Mouse (Mus musculus) A20 (cell line): ENCODE measurements at regions not wholly inside any gene's neighbourhood (a gene's known extent, or its start where the extent isn't known, plus 50 kb on each side); places are given as distances from the start of the nearest gene placed in this dataset.

Experiments
- DNase-seq: peaks from one replicate; pipeline ENCODE4 v3.0.0-alpha.2; 2011; ENCODE audit warnings: low read depth, low spot score

DNA sequence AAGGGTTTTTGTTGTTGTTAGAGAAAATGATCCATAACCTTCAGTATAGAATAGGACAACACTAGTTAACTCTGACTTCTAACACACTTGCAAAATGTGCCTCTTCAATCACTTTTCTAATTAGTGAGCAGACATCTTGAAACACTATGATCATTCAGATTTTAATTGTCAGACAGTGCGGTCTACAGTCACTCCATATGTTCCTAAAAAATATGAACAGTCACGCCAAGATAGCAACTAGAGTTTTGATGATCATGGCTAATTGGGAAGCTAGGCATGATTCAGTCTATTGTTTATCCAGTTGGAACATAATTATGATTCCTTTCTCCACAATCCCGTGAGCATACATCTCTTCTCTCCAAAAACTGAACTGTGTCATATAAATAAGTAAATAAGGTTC is 372.1 kb downstream of the Fam198b start:
- no peak for DNase-seq

DNA sequence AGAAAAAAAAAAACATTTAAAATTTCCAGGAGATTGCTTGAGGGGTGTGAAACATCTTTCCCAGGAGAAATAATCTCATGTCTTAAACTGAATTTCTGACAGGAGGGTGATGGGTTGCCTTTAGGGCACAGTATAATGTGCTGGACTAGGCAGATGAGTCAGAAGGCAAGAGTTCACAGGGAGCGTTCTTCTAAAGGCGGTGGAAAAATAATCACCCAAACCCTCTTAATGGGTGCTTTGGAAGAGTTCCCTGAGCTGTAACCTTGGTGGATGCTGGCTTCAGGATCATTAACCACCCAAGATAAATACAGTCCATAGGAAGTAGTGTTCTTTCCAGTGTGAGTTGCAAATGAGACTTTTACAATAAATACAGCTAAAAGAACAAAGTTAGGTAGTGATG is 378.8 kb downstream of the Fam198b start:
- DNase-seq: no peak

DNA sequence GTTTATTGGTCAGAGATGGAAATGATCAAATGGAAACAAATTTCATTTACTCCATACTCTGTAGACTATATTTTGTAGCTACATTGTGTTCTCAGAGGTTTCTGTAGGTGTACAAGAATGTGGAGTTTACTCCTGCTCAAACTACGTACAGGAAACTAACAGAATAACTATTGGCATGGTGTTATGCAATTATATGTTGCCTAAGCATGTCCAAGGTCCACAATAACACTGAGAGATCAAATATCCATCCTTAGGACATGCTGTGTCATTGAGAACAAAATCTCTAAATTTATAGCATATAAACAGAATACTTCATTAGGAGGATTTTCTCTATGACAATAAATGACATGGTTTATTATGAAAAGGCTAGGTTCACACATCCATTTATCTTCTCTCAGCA is 400.3 kb downstream of the Fam198b start:
- DNase-seq: no peak

DNA sequence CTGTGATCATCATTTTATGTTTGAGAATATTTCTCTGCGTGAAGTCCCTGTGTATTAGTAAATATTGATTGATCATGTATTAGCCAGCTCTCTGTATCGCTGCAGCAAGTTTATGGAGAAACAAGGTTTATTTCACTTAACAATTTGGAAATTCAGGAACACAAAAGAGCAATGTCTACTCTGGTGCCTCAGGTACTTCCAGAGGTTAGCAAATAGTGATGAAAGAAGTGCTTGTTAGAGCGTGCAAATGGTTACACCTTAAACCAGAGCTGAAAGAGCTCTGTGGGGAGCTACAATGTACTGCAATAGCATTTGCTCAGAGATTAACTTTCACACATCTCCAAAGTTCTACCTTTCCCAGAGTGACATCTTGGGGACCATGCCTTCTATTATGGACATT is 400.9 kb downstream of the Fam198b start:
- DNase-seq: no peak

DNA sequence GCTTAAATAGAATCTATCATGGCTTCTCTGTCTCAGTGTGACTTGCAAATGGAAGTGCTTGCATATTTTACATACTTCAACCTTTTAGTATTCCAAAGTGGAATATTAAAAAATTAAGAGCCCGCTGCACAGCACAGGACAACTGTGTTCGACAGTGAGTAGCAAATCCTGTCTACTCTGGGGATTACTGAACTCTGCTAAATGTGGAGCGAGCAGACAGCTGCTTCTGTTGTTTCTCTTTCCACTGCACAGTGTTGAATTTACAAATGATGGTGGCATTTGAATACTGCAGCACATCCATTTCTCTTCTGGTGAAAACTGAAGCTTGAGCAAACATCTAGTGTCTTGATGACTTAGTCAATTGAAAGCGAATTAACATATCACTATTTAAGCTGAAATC is 409.2 kb downstream of the Fam198b start:
- DNase-seq: no peak

DNA sequence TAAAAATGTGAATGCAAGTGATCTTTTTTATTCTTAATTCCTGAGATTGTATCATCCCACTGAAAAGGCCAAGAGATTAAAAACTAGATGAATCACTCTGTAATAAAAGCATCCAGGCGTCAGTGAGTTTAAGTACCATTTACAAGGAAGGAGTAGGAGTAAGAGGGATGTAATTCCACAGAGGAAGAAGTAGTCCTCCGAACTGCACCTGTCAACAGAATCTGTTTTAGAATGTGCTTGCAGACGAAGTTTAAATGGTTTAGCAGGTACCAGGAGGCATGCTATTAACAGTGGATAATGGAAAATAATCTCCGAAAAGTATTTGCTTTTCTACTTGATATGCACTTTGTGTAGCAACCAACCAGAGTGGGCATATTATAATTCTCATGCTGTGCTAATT is 423.3 kb downstream of the Fam198b start:
- no peak for DNase-seq

DNA sequence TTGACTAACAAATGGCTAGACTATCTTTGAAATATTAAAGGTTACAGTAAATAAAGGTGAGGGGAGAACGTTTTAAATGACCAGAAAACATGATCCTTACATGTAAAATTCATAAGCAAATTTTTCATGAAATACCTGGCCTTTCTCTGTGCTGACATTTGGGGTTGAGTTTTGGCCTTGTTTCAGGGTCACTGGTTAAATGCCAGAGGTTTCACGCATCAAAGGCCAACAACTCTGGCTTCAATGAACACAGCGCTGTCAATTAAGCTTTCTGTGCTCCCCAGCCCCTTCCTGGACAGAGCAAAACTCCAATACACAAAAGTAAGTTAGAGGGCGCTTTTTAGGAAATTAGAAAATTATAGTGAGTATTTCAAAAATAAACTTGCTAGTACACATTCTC is 425.6 kb downstream of the Fam198b start:
- DNase-seq: no peak

DNA sequence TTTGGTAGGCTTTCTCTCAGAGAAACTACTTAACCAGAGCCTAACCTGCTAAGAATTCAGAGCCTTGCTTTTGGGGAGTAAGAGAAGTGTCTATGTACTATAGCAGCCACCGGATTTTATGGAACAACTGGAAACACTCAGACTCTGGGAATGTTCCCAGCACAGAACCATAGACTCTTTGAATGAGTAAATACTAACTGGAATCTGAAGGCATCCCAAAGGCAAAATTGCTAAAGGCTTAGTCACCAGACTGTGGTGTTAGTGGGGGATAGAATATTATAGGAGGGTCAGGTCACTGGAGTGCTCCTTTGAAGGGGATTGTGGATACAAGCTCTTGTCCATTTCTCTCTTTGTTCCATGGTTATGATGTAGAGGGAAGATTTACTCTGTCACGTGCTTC is 427.4 kb downstream of the Fam198b start:
- no peak for DNase-seq

DNA sequence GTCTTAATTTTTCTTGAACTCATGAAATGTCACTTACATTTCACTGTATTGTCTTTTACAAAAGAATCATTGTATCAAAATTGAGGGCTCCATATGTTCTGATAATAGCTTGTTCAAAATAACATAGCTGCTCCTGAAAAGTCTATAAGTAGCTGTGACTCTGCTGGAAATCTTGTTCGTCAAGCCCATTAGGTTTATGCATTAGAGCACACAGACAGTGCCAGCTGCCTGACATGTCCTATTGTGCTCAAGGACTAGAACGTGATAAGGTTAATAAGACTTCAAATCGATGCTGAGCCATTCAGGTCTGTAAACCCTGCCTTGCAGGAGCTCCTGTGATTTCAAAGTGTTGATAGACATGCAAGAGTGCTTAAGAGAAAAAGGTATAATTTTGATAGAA is 438.0 kb downstream of the Fam198b start:
- DNase-seq: no peak

DNA sequence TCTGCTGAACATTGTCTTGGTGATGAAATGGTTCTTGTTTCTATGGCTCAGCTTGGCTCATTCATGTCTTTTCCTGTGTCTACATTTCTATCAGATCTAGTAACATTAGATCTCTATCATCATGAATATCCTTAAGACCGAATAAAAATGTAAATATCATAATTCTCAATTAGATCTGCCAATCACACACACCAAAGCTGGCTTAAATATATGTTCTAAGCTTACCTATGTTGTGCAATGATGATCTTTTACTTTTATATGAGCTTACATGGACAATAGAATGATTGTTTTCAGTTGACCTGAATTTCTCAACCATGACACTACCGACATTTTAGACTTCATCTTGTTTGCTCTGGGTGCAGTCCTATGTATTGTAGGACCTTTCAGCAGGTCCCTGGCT is 440.4 kb downstream of the Fam198b start:
- no peak for DNase-seq

DNA sequence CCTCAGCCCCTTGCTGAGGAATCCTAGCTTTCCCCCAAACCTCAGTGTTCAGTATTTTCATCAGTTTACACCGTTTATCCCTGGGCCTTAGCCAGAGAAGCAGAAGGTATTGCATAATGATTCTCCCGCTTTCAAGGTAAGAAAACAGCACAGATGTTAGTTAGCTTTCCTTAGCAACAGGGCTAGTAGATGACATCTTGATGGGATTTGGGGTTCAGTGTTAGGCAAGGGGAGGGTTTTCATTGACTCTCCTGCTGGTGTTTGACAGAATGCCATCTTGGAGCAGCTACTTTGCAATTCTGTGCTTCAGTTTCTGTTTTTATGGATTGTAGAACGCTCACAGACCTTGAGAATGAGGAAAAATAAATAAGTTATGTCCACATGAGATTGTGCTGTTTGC is 447.4 kb downstream of the Fam198b start:
- no peak for DNase-seq

DNA sequence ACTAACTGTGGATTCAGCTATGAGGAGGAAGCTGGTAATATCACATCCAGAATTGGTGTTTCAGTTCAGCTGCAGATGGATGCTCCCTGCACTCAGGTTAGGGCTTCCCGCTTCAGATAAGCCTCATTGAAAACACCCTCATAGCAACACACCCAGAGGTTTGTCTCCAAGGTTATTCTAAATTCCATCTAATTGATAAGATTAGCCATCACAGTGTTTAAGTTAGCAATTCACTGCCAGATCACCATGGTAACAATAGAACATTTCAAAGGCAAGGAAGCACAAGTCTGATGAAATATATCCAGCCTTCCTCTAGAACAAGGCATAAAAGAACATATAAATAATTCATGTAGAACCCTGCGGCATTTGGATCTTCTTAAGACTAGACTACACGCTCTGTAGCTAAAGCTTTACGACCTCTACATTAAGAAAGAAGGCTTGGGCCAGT is 450.1 kb downstream of the Fam198b start:
- DNase-seq: no peak

DNA sequence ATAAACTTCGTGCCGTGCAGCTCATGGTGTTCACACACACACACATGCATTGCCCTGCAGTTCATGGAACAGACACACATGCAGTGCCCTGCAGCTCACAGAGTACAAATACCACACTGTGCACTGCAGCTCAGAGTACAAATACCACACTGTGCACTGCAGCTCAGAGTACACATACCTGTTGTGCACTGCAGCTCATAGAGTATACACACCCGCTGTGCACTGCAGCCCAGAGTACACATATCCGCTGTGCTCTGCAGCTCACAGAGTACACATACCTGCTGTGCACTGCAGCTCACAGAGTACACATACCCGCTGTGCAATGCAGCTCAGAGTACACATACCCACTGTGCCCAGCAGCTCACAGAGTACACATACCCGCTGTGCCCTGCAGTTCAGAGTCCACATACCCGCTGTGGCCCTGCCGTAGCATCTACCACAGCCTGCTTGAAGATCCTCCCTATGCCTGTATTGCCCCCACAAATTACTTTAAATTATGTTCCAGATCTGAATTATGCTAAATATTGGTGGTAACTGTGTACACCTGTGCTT is 451.9 kb downstream of the Fam198b start:
- DNase-seq: no peak

DNA sequence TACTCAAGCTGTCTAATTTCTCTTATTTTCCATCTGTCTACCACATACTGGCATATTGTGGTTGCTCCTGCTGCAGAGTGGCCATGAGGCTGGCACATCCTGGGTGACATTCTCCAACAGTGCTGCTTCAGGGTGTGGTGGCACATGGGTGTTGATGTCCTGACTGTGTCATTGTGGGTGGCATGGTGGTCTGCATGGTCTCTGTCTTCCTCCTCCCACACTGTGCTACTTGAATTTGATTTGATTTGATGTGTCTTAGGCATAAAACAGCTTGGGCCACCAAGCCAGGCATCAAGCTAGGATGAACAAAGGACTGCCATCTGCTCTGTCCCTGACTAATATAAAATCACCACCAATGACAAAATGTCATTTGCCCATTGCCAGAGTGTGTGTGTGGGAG is 434.7 kb downstream of the Gria2 start:
- no peak for DNase-seq

DNA sequence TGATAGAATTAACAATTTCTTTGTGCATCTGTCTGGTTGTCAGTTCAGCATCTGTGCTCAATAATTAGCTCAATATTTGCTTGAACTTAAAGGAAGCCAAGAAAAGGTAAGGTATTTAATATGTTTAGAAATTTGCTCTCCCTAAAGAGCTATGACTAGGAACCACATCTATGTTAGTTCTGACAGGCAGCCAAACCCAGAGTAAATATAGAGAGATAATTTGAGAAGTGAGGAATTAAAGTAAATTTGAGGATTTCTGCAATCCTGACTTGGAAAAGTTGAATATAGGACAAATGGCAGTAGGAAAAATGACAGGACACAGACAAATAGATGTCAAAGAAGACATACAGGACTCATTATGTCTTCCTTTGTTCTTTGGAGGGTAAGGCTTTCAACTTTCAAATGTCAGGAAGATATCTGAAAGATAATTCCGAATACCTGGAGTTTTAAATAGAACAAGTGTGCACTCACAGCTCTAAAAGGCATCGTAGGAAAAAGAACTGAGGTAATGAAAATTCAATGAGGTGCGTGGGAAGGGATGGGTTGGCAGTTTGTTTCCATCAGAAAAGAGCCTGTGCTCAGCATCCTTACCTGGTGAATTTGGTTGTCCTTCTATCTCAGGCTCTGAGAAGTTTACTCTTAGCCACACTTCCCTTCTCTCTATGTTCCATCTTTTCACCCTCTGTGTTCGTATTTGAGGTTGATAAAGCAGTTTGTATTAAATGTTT is 433.3 kb downstream of the Gria2 start:
- no peak for DNase-seq

DNA sequence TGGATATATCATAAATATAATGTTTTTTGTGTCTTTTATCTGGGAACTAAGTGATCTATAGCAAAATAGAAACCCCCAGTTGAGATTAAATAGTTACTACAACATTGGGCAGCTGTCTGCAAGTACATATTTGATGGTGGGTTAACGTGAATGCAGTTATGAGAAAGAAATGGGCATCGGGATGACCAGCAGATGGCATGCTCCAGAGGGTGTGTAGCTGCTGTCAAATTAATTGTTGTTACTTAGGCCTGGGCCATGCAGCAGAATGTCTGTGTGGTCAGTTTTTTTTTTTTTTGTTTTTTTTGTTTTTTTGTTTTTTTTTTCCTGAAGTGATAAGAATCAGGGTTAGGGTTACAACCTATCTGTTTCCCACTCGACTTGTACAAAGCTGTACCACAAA is 430.2 kb downstream of the Gria2 start:
- no peak for DNase-seq

DNA sequence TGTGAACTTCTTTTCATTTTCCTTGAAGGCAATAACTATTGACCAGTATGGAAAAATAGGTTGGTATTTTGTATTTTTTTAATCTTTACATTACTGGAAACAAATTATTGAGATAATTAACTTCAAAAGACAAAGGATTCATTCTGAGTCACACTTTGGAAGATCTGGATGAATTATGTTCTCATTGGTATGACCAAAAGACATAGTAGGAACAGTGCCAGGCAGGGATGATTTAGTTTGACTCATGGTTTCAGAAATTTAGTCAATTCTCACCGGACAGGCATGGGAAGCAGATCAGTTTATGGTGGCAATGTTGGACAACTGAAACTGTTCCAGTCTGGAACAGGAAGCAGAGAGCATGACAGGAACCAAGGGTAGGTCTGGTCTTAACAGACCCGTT is 416.6 kb downstream of the Gria2 start:
- no peak for DNase-seq

DNA sequence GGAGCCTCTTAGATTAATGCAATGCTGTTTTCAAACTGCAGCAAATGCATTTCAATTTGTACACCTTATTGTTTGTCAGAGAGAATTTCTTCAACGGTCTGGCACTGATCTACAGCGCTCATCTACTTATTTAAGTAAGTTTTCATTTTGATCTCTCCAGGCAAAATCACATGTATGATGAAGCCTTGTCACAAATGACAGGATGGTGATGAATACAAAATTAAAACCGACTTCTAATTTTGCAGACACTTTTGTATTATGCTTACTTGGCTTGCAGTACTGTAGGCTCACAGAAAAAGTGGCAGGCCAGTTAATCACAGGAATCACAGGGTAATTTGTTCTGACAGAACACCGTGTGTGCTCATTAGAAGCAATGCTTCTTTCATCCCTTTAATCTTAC is 406.4 kb downstream of the Gria2 start:
- DNase-seq: no peak

DNA sequence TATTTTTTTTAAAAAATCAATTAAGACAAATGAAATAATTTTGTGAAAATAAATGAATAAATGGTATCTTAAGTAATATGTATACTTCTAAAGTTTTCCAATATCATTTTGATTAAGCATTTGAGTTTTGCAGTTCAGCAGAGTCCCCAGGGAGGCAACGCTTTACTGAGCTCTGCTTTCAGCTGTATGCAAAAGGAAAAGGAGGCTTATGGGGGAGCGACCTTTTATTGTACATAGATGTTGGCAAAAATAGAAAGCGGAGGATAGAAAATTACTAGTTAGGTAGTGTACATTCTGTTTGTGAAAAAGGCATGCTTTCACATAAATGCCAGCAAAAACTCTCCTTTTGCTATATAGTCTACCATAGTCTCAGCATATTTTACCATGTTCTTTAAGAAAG is 382.2 kb downstream of the Gria2 start:
- DNase-seq: no peak

DNA sequence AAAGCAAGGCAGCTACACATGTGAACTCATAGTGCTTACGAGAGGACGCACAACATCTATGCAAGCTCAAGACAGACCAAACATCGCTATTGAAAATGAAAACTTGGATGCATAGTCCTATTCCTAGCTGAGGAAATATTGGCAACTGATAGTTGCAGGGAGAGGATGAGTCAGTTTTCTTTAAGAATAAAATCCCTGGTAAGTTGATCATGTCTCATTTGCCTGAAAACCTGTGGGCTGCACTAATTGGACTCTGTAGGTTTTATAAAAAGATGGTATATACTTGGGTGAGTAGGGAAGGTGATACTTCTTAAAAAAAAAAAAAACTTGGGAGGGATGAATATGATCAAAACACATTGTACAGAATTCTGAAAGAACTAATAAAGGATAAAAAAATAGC is 381.2 kb downstream of the Gria2 start:
- DNase-seq: no peak

DNA sequence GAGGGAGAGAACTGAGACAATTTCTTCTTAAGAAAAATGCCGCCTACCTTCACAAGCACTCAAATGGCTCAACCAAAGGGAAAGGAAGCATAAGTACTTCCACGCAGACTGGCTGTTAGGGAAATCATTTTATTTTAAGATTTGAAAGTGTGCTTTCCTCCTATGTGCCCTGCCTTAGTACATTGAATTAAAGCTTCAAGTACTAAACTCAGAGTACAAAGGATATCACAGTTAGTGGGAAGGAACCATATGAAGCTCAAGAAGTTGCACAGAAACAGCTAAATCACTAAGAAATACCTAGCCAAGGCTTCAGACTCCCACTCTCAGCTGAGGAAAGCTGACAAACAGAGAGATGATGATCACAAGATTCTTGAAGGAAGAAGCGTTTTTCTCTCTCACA is 380.5 kb downstream of the Gria2 start:
- no peak for DNase-seq

DNA sequence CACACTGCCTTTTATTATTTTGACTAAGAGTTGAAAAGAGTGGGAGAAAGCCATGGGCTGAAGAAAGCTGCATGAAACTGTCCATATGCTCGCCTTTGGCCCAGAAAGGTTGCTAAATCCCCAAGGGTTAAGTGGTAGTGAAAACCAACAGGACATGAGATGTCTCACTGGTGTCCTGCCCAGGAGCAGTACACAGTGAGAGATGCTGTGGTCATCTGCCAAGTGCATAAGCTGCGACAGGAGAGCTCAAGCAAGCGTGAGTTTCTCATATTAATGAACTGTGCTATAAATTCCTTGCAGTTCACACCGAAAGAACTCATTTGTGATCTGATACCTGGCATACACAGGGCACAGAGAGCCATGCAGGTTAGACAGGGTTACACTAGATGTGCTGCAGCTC is 380.0 kb downstream of the Gria2 start:
- DNase-seq: no peak
